Mouse (Mus musculus) kidney, adult 11 months (tissue): Measurements from ENCODE around the gene Gm49336.
A peak's percentile ranks its signal among the peaks of the same experiment; 100 is the strongest.

Experiments
- DNase-seq: peaks from one replicate; pipeline ENCODE4 v3.0.0; 2022

Gm49336 gene

DNA sequence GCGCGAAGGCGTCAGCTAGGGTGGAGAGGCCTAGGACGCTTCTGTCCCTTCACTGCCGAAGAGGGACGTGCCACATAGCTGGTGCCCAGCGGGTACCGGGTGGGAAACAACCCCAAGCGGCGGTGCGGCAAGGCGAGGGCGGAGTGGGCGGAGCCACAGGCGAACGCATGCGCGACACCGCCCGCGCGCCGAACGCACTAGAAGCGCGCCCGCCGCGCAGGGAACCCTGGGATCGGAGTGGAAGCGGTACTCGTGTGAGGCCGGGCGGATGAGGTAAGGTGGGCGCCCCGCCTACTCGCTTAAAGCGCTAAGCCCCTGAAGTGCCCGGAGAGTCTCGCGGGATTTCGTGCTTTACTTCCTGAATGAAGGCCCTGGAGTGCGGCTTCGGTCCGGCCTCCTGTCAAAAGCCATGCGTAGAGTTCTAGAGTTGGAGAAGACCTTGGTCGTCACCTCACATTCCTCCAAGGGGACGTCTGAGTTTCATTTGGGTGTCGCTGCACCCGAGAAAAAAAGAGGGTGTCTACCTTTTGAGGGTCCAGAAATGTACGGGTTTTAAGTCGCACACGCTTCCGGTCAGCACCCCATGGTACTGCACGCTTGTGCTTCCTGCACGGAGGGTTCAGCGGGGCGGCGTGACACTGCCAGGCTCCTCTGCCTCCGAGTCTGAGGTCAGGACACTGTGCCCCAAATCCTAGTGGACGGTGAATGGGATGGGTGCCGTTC lies at the start of gene Gm49336, which contains the start of gene Nupl1:
Gene Gm49336, minus strand, starts transcription at position 227 of the 723 bp plus-strand sequence.
Gene Nupl1, minus strand, starts transcription at position 151 of the 723 bp plus-strand sequence.
- peak; percentile 99 for DNase-seq

DNA sequence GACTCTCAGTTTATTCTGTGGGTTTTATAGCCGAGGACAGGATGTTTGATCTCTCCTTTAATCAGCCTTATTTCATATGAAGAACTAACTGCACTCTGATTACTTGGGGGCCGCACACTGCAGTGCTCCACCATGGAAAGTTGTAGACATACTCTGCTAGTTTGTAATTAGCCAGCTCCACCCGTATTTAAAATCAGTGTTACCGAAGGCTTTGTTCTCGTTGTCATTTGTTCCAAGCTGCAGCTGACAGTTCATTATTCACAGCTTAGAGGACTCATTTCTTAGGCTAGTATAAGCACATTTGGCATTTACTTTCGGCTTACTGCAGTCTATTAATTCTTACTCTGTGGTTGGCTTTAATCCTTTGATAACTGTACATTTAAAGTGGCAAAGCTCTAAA lies 49.7 kb upstream of the Gm49336 start:
- DNase-seq: no peak

DNA sequence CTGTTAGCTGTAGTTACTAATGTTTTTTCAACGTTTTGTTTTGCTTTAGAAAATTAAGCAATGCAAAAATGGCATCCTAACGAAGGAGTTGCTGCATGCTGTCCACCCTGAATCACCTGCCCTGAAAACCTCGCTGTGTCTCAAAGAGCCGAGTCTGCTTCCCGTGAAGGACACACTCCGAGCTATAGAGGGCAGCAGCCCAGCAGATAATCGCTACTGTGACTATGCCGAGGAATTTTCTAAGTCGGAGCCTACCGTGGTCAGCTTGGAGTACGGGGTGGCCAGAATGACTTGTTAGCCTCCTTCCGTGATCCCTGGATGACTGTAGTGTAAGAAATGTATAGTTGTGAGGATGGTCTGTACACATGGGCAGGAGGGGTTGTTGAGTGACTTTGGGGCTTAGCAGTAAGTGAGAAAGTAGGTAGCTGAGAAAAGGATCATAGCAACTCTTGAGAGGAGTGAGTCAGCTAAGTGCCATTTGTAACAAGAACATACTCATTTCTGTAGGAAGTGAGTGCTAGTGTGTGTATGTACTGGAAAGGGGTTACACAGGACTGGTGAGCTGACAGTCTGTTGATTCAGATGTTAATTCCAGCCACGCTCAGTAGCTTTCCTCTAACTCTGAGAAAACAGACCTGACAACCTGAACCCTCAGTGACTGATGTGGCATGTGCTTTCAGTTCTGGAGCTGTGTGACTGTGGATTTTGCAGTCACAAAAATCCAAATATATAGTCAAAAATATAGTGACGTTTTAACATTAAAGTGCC lies 49.1 kb upstream of the Gm49336 start:
- DNase-seq: no peak

DNA sequence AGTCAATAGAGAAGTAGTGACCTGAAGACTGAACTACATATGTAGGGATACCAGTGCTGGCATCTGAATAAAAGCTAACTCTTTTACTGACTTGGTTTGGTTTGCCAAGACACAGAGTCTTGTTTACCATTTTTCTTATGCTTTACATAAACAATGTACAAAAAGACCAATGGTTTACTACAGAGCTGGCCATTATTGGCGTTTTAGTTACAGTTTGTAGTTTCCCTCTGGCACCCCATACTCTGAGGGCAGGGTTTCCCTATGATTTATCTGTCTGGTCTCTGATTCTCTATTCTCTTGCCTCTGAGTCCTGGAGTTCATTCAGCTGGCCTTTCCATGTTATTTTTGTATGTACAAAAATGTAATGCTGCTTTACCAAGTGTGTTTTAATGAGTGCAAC lies 44.2 kb upstream of the Gm49336 start:
- no peak for DNase-seq

DNA sequence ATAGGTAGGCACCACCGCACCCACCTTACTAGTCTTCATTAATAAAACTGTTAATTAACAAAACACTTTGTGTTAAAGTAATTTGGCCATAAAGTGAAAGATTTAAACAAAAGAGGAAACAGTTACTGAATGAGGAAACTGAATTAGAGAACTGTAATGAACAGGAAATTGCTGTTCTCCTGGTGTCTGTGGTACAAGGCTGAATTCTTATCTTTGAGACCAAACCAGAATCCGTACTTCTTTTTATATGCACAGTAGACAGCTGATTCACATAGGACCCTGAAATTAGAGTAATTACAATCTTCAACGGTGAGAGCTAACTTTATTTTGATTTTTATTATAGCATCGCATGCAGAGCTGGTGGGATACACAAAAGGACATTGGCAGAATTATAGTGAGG lies 39.1 kb upstream of the Gm49336 start:
- no peak for DNase-seq

DNA sequence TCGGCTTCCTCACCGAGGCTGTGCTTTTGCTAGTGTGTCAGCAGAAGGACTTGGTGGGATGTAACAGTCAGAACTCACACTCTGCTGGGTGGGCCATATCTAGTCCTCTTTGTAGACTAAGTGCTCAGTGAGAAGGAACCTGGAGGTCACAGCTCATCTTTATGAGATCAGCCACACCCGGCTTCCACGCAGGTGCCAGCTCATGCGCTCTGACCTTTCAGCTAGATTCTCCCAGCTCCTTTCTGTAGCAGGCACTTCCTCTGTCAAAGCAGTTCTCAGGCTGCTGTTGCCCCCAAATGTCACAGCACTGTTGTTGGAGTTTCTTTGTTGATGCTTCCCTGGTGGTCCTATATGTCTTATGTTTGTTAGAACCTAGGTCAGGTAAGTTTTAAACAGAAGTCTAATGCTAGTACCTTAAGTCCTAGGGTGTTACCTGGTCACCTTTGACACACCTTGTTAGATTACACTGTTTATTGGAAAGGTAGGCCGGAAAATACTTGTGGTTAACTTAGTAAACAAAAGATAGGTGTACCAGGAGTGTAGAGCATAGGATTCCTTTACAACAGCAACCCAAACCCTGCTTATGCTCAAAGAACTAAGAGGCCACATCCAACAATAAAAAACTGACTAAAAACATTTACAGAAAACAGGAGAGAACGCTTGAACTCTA lies 35.0 kb upstream of the Gm49336 start:
- no peak for DNase-seq

DNA sequence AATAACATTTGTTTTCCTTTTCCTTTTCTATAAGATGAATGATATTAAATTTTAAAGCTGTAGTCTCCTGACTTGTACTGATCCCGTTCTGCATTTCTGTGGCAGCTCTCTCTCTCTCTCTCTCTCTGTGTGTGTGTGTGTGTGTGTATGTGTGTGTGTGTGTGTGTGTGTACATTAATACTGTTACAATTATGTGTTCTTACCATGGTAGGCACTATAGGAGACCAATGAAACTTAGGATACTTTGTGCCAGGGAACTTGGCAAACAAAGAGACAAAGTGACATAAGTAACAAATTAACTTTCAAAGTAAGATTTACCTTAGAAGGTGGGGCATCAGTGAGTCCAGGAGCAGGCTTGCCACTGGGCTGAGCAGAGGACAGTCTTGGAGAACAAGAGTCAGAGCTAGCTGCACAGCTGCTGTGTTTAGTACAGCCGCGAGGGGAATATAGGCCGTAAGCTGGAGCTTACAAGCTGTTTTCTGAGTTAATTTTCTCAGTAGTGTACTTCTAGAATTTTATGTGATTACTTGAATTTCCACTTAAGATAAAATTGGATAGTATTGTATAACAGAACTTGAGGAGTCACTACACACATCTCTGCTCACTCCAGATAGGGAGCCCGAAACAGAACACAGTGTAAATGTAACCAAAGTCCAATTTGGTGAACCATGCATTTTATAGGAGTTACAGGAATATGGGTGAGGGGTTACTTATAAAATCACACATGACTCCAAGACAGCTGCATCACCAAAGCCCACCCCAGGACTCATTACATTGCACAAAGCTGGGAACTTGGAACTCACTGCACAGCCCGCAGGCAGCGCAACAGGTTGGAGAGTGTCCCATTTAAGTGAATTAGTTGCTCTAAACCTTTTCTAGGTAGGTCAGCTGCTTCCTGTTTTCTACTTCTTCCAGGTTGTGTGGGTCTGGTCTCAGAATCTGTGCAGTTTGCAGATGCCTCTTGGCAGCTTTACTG lies 24.3 kb upstream of the Gm49336 start:
- DNase-seq: peak; percentile 31

DNA sequence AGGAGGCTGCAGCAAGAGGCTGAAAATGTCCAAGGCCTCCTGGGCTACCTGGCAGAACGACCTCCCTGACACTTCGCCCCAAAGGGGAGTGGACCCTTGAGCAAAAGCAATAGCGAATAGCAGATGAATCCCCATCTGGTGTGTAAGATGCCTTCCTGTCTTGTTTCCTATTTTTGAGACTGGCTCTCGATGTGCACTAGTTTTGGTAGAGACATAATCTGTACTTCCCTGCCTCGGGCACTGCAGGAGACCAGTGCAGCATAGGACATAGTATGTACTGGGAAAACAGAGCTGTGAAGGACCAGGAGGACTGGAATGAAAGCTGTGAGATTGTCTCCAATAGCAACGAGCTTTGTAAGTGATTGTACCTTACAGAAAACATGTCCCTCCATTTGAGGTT lies 22.0 kb upstream of the Gm49336 start:
- no peak for DNase-seq

DNA sequence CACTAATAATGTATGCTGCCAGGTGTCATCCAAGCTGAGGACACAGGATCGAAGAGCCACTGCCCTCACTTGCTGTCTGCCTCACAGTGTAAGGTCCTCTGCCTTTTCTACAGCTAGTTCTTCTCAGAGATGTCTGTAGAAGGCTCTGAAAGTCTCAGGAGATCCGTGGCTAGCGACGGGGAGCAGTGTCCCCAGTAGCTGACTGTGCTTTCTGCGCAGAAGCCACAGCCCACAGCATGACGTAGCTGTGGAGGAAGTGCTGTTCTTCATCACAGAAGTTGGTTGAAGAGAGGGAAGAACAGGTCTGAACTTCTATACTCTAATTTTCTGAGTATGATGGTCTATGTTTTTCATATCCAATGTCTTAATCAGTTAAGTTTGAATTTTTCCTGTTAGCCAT lies 18.0 kb upstream of the Gm49336 start:
- no peak for DNase-seq

DNA sequence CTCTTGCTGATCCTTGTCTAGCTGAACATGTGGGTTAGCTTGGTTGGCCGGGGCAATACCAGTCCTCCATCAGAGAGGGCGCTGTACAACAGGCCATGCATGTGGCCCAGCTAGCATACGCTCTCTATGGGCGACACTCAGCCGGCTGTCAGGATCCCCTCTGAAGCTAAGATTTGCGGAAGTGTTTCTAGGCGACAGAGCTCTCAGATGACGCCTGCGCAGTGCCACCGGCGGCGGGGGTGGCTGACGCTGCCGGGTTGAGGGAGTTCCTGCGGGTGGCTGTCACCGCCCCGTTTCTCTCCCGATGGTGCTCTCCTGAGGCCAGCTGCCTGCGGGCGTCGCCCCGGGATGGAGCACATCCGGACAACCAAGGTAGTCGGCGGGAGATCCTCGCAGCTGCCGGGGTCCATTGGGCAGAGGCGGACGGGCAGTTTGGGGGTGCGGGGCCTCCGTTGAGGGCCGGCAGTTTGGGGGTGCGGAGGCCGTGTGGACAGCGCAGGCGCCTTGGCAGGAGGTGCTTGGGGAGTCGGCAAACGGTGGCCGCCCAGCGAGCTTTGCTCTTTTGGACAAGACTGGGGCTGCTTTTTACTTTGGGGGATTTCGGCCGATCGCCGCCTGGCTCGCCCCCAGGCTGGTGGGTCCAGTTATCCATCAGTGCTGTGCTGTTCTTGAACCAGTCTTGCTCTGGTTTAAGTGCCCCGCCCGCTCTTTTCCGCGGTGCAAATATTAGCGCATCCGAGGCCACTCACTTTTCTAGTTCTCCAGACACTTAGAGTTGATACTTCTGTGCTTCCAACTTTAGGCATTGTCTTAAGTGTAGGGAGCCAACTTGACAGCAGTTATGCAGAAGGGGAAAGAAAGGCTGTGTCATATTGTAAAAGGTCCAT lies 13.9 kb upstream of the Gm49336 start, which contains the start of gene Mtmr6:
Gene Mtmr6, plus strand, starts transcription at position 239 of the 887 bp plus-strand sequence.
- peak; percentile 96 for DNase-seq

DNA sequence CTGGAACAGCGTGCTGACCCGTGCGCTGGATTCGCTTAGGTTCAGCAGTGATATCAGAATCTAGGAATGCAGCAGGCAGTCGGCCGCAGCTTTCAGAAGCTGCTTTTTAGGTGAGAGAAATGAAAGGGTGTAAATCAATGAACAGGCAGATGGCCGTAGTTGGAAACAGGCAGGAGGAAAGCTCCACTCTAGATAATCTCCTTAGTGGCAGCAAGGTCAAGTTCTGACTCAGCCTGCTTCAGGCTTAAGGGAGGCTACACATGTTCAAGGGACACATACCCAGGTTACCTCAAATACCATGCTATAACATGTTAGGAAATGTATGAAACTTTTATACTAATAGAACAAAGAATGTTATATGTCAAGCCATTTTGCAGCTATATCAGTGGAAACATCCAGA lies 11.0 kb upstream of the Gm49336 start:
- no peak for DNase-seq

DNA sequence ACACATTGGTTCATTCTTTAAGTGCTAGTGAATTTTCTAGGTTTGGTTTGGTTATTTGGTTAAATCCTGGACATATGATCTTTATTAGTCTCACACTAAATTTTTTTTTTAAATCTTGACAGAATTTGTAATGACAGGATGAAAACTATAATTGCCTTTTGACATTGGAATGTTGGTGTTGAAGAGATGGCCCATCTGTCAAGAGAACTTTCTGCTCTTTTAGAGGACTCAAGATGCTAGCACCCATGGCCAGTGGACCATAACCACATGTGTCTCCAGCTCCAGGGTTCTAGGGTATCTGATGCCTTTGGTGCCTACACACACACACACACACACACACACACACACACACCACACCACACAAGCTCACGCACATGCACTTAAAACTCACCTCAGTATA lies 6.5 kb upstream of the Gm49336 start:
- DNase-seq: no peak

DNA sequence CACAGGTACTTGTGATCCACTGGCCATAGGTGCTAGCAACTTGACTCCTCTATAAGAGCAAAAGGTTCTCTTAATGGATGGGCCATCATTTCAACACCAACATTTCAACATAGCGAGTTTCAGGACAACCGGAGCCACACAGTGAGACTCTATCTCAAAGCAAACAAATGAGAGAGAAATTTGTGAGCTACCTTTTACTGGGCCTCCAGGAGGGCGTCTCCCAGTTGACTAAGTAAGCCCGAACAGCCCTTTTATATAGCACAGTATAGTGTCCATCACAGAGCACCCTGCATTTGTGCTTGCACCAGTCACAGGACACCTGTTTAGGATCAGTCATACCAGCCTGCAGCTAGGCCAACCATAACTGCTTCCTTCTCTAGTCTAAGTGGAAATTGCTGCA lies 5.8 kb upstream of the Gm49336 start:
- DNase-seq: no peak

DNA sequence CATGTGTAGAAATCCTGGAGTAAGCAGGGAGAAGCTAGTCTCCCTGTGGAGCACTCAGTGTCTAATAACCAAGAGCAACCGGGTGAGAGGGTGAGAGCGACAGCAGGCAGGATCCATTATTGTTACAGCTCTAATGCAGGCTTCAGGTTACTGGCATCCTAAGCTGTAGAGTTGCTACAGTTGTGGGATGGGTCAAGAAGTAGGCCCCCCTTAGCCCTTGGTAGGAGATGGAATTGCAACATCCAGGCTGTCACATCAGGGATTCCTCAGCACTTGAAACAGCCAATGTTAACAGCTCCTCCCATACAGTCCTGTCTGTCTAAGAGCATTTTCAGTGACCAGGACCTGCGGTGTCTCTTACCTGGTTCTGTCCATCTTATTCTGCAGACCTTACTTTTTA lies 5.0 kb upstream of the Gm49336 start:
- no peak for DNase-seq

DNA sequence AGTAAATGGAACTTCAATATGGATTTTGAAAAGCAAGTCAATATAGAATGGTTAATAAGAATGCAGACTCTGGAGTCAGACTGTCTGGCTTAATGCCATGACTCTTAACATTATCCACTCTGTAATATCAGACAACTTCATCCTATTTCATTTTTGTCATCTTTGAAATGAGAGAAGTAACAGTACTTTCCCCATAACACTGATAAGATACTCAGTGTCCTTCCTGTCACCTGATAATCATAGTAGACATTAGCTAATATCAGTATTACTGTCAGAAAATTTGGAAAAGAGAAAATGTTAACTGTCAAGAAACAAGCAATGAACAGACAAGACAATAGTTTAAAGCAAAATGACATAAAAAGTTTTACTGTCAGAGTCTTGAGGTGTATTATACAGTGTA lies 3.5 kb upstream of the Gm49336 start:
- DNase-seq: no peak

DNA sequence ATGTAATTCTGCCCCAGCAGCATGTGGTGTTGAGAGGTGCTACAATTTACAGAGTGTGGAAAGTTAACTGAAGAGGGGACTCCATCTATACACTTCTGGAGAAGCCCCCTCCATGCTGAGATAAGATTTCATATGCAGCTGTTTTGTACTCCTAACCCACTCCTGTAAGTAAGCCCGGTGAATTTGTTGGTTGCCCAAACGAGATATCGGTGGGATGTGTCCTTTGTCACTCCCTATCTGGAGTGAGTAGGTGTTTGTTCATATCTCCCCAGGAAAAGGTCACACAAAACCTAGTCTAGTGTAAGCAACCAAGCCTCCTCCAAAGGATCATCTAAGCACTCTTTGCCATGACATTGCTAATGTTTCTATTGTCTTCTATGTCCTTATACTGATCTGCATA lies 2.2 kb upstream of the Gm49336 start:
- no peak for DNase-seq

DNA sequence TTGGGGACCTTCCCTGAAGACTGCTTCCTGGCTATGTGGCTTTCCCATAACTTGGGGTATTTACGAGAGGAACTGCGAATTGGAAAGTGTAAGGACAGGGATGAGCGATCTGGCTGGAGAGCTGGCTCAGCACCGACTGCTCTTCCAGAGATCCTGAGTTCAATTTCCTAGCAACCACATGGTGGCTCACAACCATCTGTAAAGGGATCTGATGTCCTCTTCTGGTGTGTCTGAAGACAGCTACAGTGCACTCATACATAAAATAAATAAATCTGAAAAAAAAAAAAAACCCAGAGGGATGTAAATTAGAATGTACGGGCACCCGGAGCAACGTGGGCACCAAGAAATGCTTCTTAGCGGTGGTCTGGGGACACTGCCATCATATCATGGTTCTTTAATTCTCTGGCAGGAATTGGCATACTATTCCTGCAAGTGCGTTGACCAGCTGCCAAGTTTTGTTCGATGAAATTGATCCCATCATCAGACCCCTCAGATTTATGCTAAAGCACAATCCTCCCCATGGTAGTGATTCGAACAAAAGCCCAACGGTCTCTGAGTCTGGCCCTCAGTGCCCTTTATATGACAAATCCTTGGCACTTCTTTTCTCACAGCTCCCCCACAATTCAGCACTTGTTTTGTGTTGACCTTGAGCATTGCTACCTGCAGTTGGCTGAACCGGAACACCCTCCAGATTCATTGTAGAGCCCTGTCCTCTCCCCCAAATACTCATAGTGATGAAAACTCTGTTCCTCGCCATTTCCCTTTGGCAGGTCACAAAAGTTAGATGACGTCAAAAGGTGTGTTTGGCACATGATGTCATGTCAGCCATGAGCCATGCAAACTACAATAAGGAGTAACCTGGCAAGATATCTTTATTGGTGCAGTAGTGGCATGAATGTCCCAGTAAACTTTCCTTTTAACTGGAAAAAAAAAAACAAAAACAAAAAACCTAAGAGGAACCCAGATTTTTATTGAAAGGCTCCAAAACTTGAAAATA lies 995 bp upstream of the Gm49336 start:
- DNase-seq: no peak

DNA sequence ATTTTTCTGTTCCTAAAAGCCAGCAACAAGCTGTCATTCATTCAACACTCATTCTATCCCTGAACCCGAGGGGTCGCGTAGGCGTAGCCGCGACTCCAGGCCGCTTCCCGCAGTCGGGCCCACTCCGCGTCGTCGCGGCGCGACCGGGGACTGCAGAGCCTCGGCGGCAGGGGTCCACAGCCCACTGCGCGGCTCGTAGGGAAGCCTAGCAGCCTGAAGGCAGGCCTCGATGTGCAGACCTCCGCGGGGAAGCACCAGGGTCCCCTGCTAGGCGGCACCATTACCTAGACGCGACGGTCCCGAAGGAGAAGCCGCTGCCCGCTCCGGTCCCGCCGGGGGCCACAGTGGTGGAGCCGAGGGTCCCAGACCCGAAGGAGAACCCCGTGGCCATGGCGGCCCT lies 428 bp downstream of the Gm49336 start:
- DNase-seq: no peak

DNA sequence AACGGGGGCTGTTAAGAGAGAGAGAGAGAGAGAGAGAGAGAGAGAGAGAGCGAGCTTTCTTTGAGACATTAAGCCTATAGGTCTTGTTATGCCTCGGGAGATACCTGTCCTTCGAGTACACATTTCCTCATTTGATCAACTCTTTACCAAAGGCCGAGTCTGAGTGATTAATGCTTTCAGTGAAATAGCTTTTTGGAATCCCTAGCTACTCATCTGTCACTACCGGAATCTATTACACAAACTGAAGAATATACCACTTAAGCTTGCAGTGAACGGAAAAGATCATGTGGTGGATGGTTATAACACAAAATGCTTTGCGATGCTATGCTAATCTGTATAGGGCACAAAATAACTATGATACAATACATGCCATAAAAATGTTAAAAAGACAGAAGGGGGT lies 941 bp downstream of the Gm49336 start:
- no peak for DNase-seq

DNA sequence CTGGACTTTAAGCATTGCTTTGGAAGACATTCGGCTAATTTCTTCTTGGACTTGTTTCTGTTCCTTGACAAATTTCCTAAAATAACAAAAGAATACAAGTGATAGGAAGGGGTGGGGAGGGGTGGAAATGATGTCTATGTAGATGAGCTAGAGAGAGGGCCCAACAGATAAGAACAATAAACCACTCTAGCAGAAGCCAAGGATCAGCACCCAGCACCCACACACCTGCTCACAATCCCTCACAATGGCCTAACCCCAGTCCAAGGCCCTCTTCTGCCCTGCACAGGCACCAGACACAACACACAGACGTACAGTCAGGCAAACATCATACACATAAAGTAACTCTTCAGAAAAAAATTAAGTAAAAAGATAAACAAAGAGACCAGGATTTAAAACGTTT lies 12.8 kb downstream of the Gm49336 start:
- DNase-seq: no peak
